Mouse (Mus musculus): ENCODE measurements around the gene Aurkb.

DNA sequence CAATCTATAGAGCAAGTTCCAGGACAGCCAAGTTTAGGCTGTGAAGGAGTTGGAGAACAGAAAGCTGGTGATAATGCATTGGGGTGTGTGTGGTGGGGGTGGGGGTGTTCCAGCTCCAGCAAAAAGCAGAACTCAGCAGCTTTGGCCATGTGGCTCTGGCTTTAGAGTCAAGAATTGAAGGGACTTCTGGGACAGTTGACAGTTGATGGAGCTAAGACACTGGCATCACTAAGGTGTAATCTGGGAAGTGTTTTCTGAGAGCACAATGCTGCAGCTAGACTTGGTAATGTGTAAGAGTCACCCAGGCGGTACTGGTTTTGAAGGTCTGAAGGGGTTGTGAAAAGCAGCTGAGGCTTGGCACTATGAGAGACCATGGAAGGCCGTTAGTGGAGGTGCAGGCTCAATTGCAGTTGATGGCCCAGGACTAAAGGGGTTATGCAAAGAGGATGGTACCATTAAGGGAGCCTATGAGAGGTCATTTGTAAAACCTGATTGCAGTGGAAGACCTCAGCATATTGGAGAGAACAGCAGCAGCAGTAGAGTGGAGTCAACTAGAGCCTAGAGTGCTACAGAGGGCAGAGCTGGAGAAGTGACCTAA lies 7.5 kb downstream of the Aurkb start:
- TF ChIP-seq HCFC1 (IDR thresholded peaks at IDR 0.05; ENCODE audit: borderline replicate concordance, insufficient read depth, low read length) (no peak), ZNF384 (IDR thresholded peaks at IDR 0.05; ENCODE audit: low read depth, low read length) (no peak), MAFK (IDR thresholded peaks at IDR 0.05; ENCODE audit: insufficient read depth, low read depth, low read length) (no peak)
